Mouse (Mus musculus): ENCODE results near the gene Snrpc.

The Snrpc gene

GRCm38 (mm10) chr17:27866737-27867136, 28.8 kb downstream of the Snrpc start:
- DNase-seq = no peak

- no peak for DNase-seq
Observed at GRCm38 (mm10) chr17:27871851-27872250, 33.9 kb downstream of the Snrpc start.

- DNase-seq = no peak
Observed at GRCm38 (mm10) chr17:27873583-27873982, 35.6 kb downstream of the Snrpc start.

GRCm38 (mm10) chr17:27874510-27874909, 36.6 kb downstream of the Snrpc start:
- DNase-seq = no peak

GRCm38 (mm10) chr17:27881518-27881917, 43.6 kb downstream of the Snrpc start:
- DNase-seq = peak; percentile 36

- no peak for DNase-seq
Observed at GRCm38 (mm10) chr17:27883129-27883528, 45.2 kb downstream of the Snrpc start.

GRCm38 (mm10) chr17:27883994-27884393, 46.0 kb downstream of the Snrpc start:
- no peak for DNase-seq

- no peak for DNase-seq
Observed at GRCm38 (mm10) chr17:27886499-27887210, 48.7 kb downstream of the Snrpc start.

Data from retina, postnatal 1 day (tissue).